Mouse (Mus musculus) midbrain, postnatal 0 days (tissue): ENCODE measurements around the gene Dennd6a. TPM values are rescaled to one million over a fixed set of nuclear protein-coding genes. Genes with fewer than 3 reads are reported as not detected.

Source experiments
- ATAC-seq: fragments of 200-750 bp; cut with Nextera tagmentation; 2 replicates; pipeline ENCODE4 v1.8.0; 2017; ENCODE audit warnings: moderate number of reproducible peaks, mild to moderate bottlenecking, moderate TSS enrichment, moderate library complexity; ENCODE audit not compliant: low FRiP score
- DNase-seq: peaks from one replicate; pipeline ENCODE4 v3.0.0-alpha.2; 2015; ENCODE audit warnings: low spot score
- H3K27ac ChIP-seq: fragments of 300-500 bp; sonication (generic); 2 replicates; pipeline ENCODE4 v1.5.1; 2014; ENCODE audit warnings: low read depth, mild to moderate bottlenecking, low read length, mixed read lengths
- H3K27me3 ChIP-seq: fragments of 300-500 bp; sonication (generic); 2 replicates; pipeline ENCODE4 v1.6.1; 2014; ENCODE audit warnings: low read length, control low read depth, mixed read lengths; ENCODE audit not compliant: insufficient read depth
- H3K36me3 ChIP-seq: fragments of 300-500 bp; sonication (generic); 2 replicates; pipeline ENCODE4 v1.6.1; 2014; ENCODE audit warnings: low read length, control low read depth, mixed read lengths; ENCODE audit not compliant: insufficient read depth
- H3K4me1 ChIP-seq: fragments of 300-500 bp; sonication (generic); 2 replicates; pipeline ENCODE4 v1.6.1; 2014; ENCODE audit warnings: mild to moderate bottlenecking, control low read depth, antibody characterized with exemption, low read length, mixed read lengths; ENCODE audit not compliant: insufficient read depth
- H3K4me2 ChIP-seq: fragments of 300-500 bp; sonication (generic); 2 replicates; pipeline ENCODE4 v1.6.1; 2014; ENCODE audit warnings: low read depth, mild to moderate bottlenecking, low read length, mixed read lengths; ENCODE audit not compliant: poor library complexity, severe bottlenecking
- H3K4me3 ChIP-seq: fragments of 300-500 bp; sonication (generic); 2 replicates; pipeline ENCODE4 v1.5.1; 2014; ENCODE audit warnings: low read depth, mild to moderate bottlenecking, low read length, moderate library complexity
- H3K9ac ChIP-seq: fragments of 300-500 bp; sonication (generic); replicated peaks from 2 replicates; pipeline ENCODE4 v1.6.1; 2014; ENCODE audit warnings: mild to moderate bottlenecking, low read length, moderate library complexity, mixed read lengths; ENCODE audit not compliant: poor library complexity, severe bottlenecking
- H3K9me3 ChIP-seq: fragments of 300-500 bp; sonication (generic); 2 replicates; pipeline ENCODE4 v1.6.1; 2016; ENCODE audit warnings: low read length, control low read depth
- CTCF ChIP-seq: IDR thresholded peaks from 2 replicates; pipeline ENCODE4 v1.5.1; 2016; ENCODE audit warnings: antibody characterized with exemption, mild to moderate bottlenecking
- WGBS: fragments of 180-500 bp; shearing (Covaris S2); extraction: QIAGEN DNeasy Blood & Tissue Kit; methylation state at CpG from one replicate; pipeline ENCODE4 v1.1.7; 2014; 5-methylcytosine and 5-hydroxymethylcytosine counted together
- microRNA-seq: library from miRNA; unstranded; fragments of <30 nt; microRNA quantifications from one replicate; pipeline ENCODE4, GENCODE M21; 2016; ENCODE audit warnings: borderline number of aligned reads
- polyA plus RNA-seq: library from polyadenylated mRNA; unstranded; fragments of >200 nt; fragmentation: Nextera tagmentation; extraction: Ambion mirVana; gene quantifications from 2 replicates; pipeline ENCODE4 v1.2.1, GENCODE M21; 2015
- total RNA-seq: library from RNA; depleted of rRNA; stranded (reverse); fragments of >200 nt; gene quantifications from 2 replicates; pipeline ENCODE4 v1.2.3, GENCODE M21; 2014; rRNA removed

The Dennd6a gene
- total and polyA plus RNA-seq, 2 experiments from 2014 or later = 9.5 to 26.1 TPM

- no peaks in the 10 kb centered on the region for H3K9me3 ChIP-seq
- H3K4me3 ChIP-seq = no peak overlapping the region
- 0 out of 2 replicates have a peak, but pooled peaks cover 3% of the 10 kb centered on the region for H3K27me3 ChIP-seq
- H3K9ac ChIP-seq = no peak overlapping the region
- WGBS = 83% methylated on average over 5 of the region's 5 CpGs
- H3K4me2 ChIP-seq = no peak overlapping the region
- H3K36me3 ChIP-seq = no peaks in the 10 kb centered on the region
- TF ChIP-seq CTCF = no peak
- ATAC-seq (no peak), DNase-seq (no peak)
- no peak overlapping the region for H3K27ac ChIP-seq
- H3K4me1 ChIP-seq = no peaks in the 10 kb centered on the region
Observed at GRCm38 (mm10) chr14:26675791-26676190, 102.1 kb downstream of the Dennd6a start.

Small RNAs within 50 kb of the gene (microRNA-seq; reads per million reads assigned to microRNA genes)
- not detected for gene Mir7672

Other genes starting within 250 kb of the Dennd6a start
- gene Slmap, start 38.9 kb upstream of the Dennd6a start, total RNA-seq = 23.2 and 27.4 TPM in 2 replicates
- gene Slmap, start 38.9 kb upstream of the Dennd6a start, polyA plus RNA-seq = 9.9 and 11.1 TPM in 2 replicates
- gene Arf4, start 64.2 kb downstream of the Dennd6a start, total RNA-seq = 149 and 182 TPM in 2 replicates
- 404 TPM in 2 replicates for gene Arf4, start 64.2 kb downstream of the Dennd6a start, polyA plus RNA-seq
- 16.7 and 19.8 TPM in 2 replicates for gene Pde12, start 96.0 kb downstream of the Dennd6a start, total RNA-seq
- 10.2 and 10.5 TPM in 2 replicates for gene Pde12, start 96.0 kb downstream of the Dennd6a start, polyA plus RNA-seq
- gene Dnah12, start 119.4 kb downstream of the Dennd6a start, total RNA-seq = 0.60 and 0.66 TPM in 2 replicates
- 0.13 and 0.21 TPM in 2 replicates for gene Dnah12, start 119.4 kb downstream of the Dennd6a start, polyA plus RNA-seq